Mouse (Mus musculus): ENCODE measurements at regions not wholly inside any gene's neighbourhood (a gene's known extent, or its start where the extent isn't known, plus 50 kb on each side); places are given as distances from the start of the nearest gene placed in this dataset.

GRCm38 (mm10) chr14:105056171-105056570 is 121.0 kb downstream of the Rbm26 start:
- H3K27ac ChIP-seq: no peak overlapping the region
- TF ChIP-seq CTCF (IDR thresholded peaks at IDR 0.05): no peak
- H3K4me3 ChIP-seq: no peak overlapping the region
- DNase-seq (ENCODE audit: extremely low spot score in 1 of 2, low spot score in 2 of 2): no peak
- intact Hi-C loops (cut with DNase I): no loop called here

DNA sequence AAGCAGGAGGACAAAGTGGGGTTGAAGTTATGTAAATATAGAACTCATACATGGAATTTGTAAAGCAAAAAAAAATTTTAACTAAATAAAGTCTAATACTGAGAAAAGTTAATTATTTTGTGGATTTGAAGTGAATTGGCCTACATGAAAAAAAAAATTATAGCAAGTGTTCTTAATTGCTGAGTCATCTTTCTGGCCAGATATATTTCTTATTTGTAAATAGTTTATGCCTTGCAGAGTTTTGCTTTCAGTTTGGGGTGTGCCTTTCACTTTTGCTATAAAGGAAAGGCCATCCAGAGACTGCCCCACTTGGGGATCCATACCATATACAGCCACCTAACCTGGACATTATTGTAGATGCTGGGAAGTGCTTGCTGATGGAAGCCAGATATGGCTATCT is 138.3 kb downstream of the Rbm26 start:
- no peak overlapping the region for H3K27ac ChIP-seq
- TF ChIP-seq CTCF (IDR thresholded peaks at IDR 0.05): no peak
- H3K4me3 ChIP-seq: no peak overlapping the region
- intact Hi-C loops (cut with DNase I): no loop called here
- DNase-seq (ENCODE audit: extremely low spot score in 1 of 2, low spot score in 2 of 2): no peak

DNA sequence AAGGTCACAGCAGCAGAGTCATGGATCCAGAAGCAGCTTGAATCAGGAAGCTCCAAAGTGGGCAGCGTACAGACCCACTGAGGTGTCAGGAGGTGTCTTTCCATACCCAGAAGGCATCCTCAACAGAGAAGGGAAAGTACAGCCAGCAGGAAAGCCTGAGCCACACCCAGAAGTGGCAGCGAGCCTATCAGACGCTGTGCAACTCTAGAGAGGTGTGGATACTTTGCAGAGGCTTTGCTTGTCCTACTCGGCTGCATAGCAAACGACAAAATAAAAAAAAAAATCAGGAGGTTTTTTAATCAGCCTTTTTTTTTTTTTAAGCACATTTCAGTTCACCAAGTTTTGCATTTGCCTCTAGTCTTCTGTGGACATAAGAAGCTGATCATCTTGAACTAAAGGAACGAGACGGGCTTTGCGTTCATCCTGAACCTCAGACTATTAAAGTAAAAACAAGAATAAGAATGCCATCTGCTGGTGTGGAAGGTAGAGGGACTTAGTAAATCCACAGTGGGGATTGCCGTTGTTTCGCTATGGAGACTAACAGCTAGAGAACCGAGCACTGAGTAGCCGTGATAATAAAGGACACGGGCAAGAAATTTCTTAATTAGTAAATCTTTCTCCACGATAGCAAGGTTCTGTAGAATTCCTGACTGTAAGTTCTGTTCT is 142.3 kb downstream of the Rbm26 start:
- intact Hi-C loops (cut with DNase I): loop anchor here (2.0 kb wide), 1 partner anchor 996 kb away; no protein-coding TSS in a partner anchor
- Histone ChIP-seq H3K27ac (no peak overlapping the region), H3K4me3 (no peak overlapping the region)
- DNase-seq (ENCODE audit: extremely low spot score in 1 of 2, low spot score in 2 of 2): no peak
- TF ChIP-seq CTCF (IDR thresholded peaks at IDR 0.05): peak; percentile 43

- no peak for TF ChIP-seq CTCF (IDR thresholded peaks at IDR 0.05)
- DNase-seq (ENCODE audit: extremely low spot score in 1 of 2, low spot score in 2 of 2): no peak
- intact Hi-C loops (cut with DNase I): no loop called here
- Histone ChIP-seq H3K4me3 (no peak overlapping the region), H3K27ac (no peak overlapping the region)
Observed at GRCm38 (mm10) chr14:105019971-105020370, 157.2 kb downstream of the Rbm26 start.

DNA sequence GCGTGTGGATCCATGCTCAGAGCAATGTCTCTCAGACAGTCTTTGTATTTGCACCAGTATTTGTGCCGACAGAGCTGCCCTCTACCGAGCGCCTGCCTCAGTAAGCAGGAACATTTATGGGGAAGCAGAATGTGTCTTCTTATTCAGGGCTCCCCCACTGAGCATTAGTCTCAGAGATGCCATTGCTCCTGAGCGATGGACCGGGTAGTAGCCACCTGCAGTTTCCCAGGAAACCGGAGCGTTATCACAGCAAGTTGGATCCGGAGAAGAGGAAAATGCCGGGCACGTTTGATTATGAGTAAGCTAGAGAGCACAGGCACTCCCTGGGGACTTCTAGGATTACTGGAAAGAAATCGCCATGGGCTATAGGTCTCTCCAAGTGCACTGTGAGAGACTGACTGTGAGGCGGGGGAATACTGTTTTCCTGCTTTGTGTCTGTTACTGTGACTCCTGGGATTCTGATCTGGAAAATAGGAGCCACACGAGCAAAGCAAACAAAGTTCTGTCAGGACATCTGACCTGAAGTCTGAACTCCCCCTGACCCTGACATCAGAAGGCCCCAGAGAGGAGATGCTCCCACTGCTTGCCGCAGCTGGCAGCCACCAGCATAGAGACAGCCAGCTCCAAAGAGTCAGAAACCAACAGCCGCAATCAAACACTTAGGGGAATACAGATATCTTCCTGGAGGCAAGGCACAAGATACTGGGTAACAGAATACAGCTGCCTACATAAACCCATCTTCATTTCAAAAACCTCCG is 160.9 kb downstream of the Rbm26 start:
- no peak for DNase-seq (ENCODE audit: extremely low spot score in 1 of 2, low spot score in 2 of 2)
- Histone ChIP-seq H3K27ac (no peak overlapping the region), H3K4me3 (no peak overlapping the region)
- intact Hi-C loops (cut with DNase I): no loop called here
- no peak for TF ChIP-seq CTCF (IDR thresholded peaks at IDR 0.05)

DNA sequence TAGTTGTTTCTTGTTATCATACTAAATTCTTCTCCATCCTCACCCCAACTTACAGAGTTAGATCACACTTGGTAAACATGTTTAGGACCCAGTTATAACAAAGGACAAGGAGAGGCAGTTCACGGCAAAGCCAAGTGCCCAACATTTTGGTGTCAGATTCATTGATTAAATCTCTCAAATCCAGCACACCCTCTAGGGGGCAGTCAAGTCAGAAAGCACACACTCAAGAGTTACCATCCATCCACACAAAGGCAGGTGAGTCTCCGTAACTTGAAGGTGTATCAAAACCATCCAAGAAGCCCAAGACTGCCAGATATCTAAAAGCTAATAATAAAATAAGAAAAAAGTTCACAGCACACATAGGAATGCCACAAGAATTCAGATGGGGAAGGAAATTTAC is 161.8 kb downstream of the Rbm26 start:
- Histone ChIP-seq H3K4me3 (no peak overlapping the region), H3K27ac (no peak overlapping the region)
- intact Hi-C loops (cut with DNase I): no loop called here
- TF ChIP-seq CTCF (IDR thresholded peaks at IDR 0.05): peak; percentile 28
- DNase-seq (ENCODE audit: extremely low spot score in 1 of 2, low spot score in 2 of 2): no peak

DNA sequence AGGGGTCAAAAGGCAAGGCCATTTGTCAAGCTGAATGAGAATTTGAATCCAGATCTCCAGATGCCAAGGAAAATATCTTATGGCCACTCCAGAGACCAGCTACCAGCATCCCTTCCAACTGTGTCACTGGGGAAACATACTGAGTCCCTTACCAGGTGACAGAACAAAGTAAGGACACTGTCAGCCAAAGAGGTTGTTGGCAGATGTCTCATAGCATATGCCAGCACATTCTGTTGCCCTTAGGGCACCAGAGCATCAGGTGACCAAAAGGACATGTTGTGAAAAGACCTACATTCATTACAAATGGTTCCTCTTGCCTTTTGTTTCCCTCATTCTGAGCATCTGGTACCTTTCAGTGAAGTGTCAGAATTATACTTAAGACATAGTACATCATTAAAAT is 166.4 kb downstream of the Rbm26 start:
- no peak for DNase-seq (ENCODE audit: extremely low spot score in 1 of 2, low spot score in 2 of 2)
- Histone ChIP-seq H3K4me3 (no peak overlapping the region), H3K27ac (no peak overlapping the region)
- no peak for TF ChIP-seq CTCF (IDR thresholded peaks at IDR 0.05)
- intact Hi-C loops (cut with DNase I): no loop called here

GRCm38 (mm10) chr14:105008331-105008730 is 168.8 kb downstream of the Rbm26 start:
- no peak for DNase-seq (ENCODE audit: extremely low spot score in 1 of 2, low spot score in 2 of 2)
- intact Hi-C loops (cut with DNase I): no loop called here
- Histone ChIP-seq H3K4me3 (no peak overlapping the region), H3K27ac (no peak overlapping the region)
- no peak for TF ChIP-seq CTCF (IDR thresholded peaks at IDR 0.05)

- Histone ChIP-seq H3K4me3 (no peak overlapping the region), H3K27ac (no peak overlapping the region)
- DNase-seq (ENCODE audit: extremely low spot score in 1 of 2, low spot score in 2 of 2): no peak
- TF ChIP-seq CTCF (IDR thresholded peaks at IDR 0.05): no peak
- intact Hi-C loops (cut with DNase I): no loop called here
Observed at GRCm38 (mm10) chr14:104994066-104994465, 183.1 kb downstream of the Rbm26 start.

GRCm38 (mm10) chr14:104966046-104966445 is 211.1 kb downstream of the Rbm26 start:
- H3K27ac ChIP-seq: no peak overlapping the region
- H3K4me3 ChIP-seq: no peak overlapping the region
- no peak for DNase-seq (ENCODE audit: extremely low spot score in 1 of 2, low spot score in 2 of 2)
- no peak for TF ChIP-seq CTCF (IDR thresholded peaks at IDR 0.05)
- intact Hi-C loops (cut with DNase I): no loop called here

GRCm38 (mm10) chr14:104943450-104943849 is 233.7 kb downstream of the Rbm26 start:
- no peak for TF ChIP-seq CTCF (IDR thresholded peaks at IDR 0.05)
- intact Hi-C loops (cut with DNase I): no loop called here
- no peak for DNase-seq (ENCODE audit: extremely low spot score in 1 of 2, low spot score in 2 of 2)
- no peak overlapping the region for H3K27ac ChIP-seq
- no peak overlapping the region for H3K4me3 ChIP-seq

DNA sequence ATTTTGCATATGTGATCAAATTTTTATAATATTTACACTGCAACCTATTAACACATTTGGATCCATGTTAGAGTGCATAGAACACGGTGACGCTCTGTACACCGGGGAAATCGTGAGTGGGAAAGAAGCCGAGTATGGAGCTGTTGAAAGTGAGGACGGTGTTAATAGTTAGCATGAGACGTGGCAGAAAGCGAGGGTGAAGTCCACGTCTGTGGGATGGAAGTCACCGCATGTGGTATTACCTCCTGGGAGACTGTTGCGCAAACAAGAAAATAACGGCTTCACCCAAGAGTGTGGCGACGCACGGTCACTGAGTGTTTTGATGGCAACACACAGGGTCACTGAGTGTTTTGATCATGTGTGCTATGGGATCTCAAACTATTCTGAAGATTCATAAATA is 237.2 kb downstream of the Rbm26 start:
- H3K27ac ChIP-seq: no peak overlapping the region
- DNase-seq (ENCODE audit: extremely low spot score in 1 of 2, low spot score in 2 of 2): no peak
- no peak for TF ChIP-seq CTCF (IDR thresholded peaks at IDR 0.05)
- intact Hi-C loops (cut with DNase I): no loop called here
- no peak overlapping the region for H3K4me3 ChIP-seq
